Mouse (Mus musculus) kidney, adult 18-20 months (tissue): ENCODE measurements at regions not wholly inside any gene's neighbourhood (a gene's known extent, or its start where the extent isn't known, plus 50 kb on each side); places are given as distances from the start of the nearest gene placed in this dataset.

Experiments used
- DNase-seq: peaks from one replicate; pipeline ENCODE4 v3.0.0; 2021

- DNase-seq, result no peak
Measured at GRCm38 (mm10) chr9:112608932-112609331, 373.2 kb upstream of the Arpp21 start.

- no peak for DNase-seq
Measured at GRCm38 (mm10) chr9:112607221-112607620, 371.5 kb upstream of the Arpp21 start.

- DNase-seq, result no peak
Measured at GRCm38 (mm10) chr9:112595731-112596130, 360.0 kb upstream of the Arpp21 start.

GRCm38 (mm10) chr9:112590241-112590640, 354.5 kb upstream of the Arpp21 start:
- no peak for DNase-seq

- no peak for DNase-seq
Measured at GRCm38 (mm10) chr9:112573316-112573715, 337.6 kb upstream of the Arpp21 start.

- DNase-seq, result no peak
Measured at GRCm38 (mm10) chr9:112561348-112561747, 325.6 kb upstream of the Arpp21 start.

GRCm38 (mm10) chr9:112560226-112560625, 324.5 kb upstream of the Arpp21 start:
- no peak for DNase-seq

GRCm38 (mm10) chr9:112537924-112538323, 302.2 kb upstream of the Arpp21 start:
- no peak for DNase-seq

- DNase-seq, result no peak
Measured at GRCm38 (mm10) chr9:112525377-112525776, 289.6 kb upstream of the Arpp21 start.

GRCm38 (mm10) chr9:112523251-112523650, 287.5 kb upstream of the Arpp21 start:
- DNase-seq, result no peak

GRCm38 (mm10) chr9:112510716-112511115, 275.0 kb upstream of the Arpp21 start:
- DNase-seq, result no peak

GRCm38 (mm10) chr9:112506871-112507270, 271.1 kb upstream of the Arpp21 start:
- DNase-seq, result no peak

GRCm38 (mm10) chr9:112498676-112499075, 262.9 kb upstream of the Arpp21 start:
- no peak for DNase-seq

- DNase-seq, result no peak
Measured at GRCm38 (mm10) chr9:112495930-112496527, 260.3 kb upstream of the Arpp21 start.

GRCm38 (mm10) chr9:112490963-112491362, 255.2 kb upstream of the Arpp21 start:
- no peak for DNase-seq

- no peak for DNase-seq
Measured at GRCm38 (mm10) chr9:112476644-112477043, 240.9 kb upstream of the Arpp21 start.

GRCm38 (mm10) chr9:112457594-112457993, 221.9 kb upstream of the Arpp21 start:
- no peak for DNase-seq

GRCm38 (mm10) chr9:112454706-112455105, 219.0 kb upstream of the Arpp21 start:
- peak; percentile 48 for DNase-seq

GRCm38 (mm10) chr9:112447515-112447914, 211.8 kb upstream of the Arpp21 start:
- DNase-seq, result no peak

GRCm38 (mm10) chr9:112446981-112447380, 211.2 kb upstream of the Arpp21 start:
- no peak for DNase-seq

GRCm38 (mm10) chr9:112446027-112446352, 210.3 kb upstream of the Arpp21 start:
- DNase-seq, result no peak

- DNase-seq, result no peak
Measured at GRCm38 (mm10) chr9:112445230-112446026, 209.7 kb upstream of the Arpp21 start.

- DNase-seq, result no peak
Measured at GRCm38 (mm10) chr9:112444220-112444619, 208.5 kb upstream of the Arpp21 start.

GRCm38 (mm10) chr9:112436094-112436493, 200.4 kb upstream of the Arpp21 start:
- DNase-seq, result no peak
